Mouse (Mus musculus): ENCODE results near the gene Prim1.
"Not testable (repeated sequence)": the region's sequence is repeated elsewhere in the genome, so short reads cannot be mapped to it uniquely, and the experiment has no call there.

The Prim1 gene

DNA sequence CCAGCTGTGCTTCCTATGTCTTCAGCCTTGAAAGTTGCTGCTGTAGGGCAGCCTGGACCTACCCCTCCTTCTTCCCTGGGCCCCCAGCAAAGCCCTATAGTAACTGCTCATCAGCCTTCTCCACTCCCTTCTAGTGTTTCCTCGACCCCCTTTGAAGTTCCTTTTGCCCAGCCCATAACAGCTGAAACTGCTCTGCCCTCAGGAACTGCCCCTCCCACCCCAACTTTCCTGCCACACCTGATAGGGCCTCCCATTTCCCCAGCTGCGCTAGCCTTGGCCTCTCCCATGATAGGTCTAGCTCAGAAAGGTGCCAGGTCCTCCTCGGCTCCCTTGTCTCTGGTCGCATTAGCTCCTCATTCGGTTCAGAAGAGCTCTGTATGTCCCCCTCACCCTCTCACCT lies 24.2 kb downstream of the Prim1 start:
- no peak for DNase-seq

DNA sequence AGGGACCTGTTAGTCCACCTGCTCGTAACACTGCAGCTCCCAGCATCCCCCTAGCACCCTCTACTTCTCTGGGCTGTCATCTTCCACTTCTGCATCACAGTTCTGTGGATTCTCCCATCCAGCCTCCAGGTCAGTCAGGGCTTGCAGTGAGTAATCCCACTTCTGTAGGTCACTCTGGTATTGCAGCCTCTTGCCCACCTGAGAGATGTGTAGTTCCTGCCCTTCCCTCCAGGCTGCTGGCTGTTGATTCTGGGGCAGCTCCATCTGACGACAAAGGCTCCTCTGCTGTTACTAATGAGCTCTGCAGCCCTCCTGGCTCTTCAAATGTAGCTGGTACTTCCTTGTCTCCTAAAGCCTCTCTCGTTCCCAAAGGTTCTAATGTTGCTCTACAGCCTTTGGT lies 24.9 kb downstream of the Prim1 start:
- no peak for DNase-seq

DNA sequence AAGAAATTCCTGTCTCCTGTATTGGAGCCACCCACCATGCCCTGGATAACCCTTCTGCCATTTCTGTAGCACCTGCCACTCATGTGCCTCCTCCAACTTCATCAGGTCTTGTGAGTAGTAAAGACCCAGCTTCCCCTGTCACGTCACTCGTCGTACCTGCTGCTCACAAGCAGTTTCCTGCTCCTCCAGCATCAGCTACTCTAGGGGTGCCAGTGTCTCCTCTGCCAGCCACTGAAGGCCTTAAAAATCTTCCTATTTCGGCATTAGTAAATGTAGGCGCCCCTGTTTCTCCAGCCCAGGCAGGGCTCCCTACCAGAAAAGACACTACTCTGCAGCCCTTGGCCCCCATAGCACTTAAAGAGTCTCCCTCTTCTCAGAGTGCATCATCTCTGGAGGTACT lies 25.3 kb downstream of the Prim1 start:
- DNase-seq: no peak

DNA sequence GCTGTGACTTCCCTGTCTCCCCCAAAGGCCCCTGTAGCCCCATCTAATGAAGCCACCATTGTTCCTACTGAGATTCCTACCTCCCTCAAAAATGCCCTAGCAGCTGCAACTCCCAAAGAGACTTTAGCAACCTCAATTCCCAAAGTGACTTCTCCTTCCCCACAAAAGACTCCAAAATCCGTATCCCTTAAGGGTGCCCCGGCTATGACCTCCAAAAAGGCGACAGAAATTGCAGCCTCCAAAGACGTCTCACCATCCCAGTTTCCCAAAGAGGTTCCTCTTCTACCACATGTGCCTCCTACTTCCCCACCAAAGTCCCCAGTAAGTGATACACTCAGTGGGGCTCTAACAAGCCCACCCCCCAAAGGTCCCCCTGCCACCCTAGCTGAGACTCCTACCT lies 26.7 kb downstream of the Prim1 start:
- DNase-seq: no peak

DNA sequence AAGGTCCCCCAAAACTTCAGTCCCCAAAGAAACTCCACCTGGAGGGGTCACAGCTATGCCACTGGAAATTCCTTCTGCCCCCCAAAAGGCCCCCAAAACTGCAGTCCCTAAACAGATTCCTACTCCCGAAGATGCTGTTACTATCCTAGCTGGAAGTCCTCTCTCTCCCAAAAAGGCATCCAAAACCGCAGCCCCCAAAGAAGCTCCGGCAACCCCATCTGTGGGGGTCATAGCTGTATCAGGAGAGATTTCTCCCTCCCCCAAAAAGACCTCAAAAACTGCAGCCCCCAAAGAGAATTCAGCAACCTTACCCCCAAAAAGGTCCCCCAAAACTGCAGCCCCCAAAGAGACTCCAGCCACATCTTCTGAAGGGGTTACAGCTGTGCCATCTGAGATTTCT lies 27.5 kb downstream of the Prim1 start:
- no peak for DNase-seq

DNA sequence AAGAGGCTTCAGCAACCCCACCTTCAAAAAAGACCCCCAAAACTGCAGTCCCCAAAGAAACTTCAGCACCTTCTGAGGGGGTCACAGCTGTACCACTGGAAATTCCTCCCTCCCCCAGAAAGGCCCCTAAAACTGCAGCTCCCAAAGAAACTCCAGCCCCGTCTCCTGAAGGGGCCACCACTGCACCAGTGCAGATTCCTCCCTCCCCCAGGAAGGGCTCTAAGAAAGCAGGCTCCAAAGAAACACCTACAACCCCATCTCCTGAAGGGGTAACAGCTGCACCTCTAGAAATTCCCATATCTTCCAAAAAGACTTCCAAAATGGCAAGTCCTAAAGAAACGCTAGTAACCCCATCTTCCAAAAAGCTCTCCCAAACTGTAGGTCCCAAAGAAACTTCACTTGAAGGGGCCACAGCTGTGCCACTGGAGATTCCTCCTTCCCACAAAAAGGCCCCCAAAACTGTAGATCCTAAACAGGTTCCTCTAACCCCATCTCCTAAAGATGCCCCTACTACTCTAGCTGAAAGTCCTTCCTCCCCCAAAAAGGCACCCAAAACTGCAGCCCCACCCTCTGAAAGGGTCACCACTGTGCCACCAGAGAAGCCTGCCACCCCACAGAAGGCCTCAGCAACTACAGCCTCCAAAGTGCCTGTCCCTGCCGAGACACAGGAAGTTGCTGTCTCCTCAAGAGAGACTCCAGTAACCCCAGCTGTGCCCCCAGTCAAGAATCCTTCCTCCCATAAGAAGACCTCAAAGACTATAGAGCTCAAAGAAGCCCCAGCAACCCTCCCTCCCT lies 28.3 kb downstream of the Prim1 start:
- no peak for DNase-seq

DNA sequence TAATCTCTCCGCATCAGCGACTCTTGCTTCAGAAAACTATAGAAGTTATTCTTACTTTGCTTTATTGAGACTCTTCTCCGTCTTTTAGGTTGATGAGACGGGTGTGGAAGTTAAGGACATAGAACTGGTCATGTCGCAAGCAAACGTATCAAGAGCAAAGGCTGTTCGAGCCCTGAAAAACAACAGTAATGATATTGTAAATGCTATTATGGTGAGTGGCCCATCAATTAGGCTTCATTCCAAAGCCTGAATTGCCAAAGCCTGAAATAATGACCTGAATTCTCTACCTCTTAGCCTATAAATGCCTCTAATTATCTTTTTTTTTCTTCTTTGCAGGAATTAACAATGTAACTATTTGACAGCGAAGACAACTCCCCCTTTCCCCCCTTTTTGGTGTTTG lies 33.2 kb downstream of the Prim1 start:
- DNase-seq: no peak

DNA sequence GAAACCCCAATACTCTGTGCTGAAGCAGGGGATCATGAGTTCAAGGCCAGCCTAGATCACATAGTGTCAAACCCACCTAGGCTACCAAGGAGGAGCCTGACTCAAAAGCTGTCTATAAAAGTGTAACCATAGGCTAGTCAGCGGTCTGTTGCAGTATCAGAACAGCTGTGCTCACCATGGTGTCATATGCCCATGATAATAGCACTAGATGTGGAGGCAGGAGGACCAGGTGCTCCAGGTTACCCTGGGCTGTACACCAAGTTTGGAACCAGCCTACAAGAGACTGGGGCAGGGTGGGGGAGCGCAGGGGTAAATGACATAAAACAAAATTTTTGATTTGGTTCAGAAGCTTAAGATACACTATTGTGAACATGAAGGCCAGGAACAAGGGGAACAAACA lies 34.8 kb downstream of the Prim1 start:
- no peak for DNase-seq

DNA sequence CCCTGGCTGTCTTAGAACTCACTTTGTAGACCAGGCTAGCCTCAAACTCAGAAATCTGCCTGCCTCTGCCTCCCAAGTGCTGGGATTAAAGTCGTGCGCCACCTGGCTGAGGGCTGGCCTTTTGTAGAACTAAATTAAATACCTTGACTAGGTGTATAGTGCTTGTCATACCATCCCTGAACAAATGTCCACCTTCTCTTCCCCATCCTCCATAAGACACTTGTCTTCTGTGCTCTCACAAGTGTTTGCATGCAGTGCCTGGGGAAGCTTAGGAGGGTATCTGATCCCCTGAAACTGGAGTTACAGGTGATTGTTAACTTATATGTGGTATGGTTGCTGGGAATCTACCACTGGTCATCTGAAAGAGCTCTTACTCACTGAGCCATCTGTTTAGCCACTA lies 35.4 kb downstream of the Prim1 start:
- no peak for DNase-seq

DNA sequence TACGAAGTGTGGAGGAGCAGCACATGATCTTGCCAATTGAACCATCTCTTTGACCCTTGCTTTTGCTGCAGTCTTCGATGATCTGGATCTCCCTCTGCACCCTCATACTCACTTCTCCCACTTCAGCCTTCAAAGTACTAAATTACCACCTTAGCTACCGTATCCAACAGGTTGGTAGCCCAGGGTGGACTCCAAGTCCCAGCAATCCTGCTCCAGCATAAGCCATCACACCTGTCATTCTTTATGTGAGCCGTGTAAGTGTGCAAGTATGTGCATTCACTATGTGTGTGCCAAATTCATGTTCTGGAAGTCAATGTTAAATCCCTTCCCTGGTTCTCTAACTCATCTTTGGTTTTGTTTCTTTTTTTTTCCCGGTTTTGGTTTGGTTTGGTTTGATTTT lies 36.6 kb downstream of the Prim1 start:
- no peak for DNase-seq

DNA sequence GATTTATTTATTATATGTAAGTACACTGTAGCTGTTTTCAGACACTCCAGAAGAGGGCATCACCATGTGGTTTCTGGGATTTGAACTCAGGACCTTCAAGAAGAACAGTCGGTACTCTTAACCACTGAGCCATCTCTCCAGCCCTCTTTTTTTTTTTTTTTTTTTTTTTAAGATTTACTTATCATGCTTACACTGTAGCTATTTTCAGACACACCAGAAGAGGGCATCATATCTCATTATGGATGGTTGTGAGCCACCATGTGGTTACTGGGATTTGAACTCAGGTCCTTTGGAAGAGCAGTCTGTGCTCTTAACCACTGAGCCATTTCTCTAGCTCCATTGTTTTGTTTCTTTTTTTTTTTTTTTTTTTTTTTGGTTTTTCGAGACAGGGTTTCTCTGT lies 37.2 kb downstream of the Prim1 start:
- not testable (repeated sequence) for DNase-seq

DNA sequence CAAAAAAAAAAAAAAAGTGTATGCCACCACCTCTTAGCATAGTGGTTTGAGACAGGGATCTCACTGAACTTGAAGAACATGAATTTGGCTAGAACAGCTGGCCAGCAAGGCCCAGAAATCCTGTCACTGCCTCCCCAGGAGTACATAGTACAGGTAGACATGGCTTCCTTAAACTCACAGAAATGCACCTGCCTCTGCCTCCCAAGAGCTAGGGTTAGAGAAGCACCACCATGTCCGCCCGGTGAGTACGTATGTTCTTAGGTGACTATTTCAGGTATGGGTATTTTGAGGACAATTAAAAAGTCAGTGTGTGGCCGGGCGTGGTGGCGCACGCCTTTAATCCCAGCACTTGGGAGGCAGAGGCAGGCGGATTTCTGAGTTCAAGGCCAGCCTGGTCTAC lies 38.0 kb downstream of the Prim1 start:
- DNase-seq: no peak

DNA sequence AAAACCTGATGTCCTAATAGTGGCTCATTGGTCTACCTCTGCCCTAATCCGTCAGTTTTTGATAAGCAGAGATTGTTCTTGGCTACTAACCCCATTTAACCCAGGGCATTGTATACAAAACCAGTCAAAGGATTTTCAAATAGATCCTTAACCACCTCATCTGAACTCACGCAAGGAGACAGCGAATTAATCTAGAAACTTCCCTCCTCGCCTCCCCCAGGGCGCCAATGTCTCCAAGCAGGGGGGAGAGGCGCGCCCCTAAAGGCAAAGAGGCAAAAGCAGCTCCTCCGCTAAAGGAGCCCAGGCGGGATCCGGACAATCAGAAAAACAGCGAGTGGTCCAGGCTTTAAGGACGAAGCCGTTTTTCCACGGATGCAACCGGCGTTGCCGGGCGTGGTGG lies 43.2 kb downstream of the Prim1 start:
- no peak for DNase-seq

DNA sequence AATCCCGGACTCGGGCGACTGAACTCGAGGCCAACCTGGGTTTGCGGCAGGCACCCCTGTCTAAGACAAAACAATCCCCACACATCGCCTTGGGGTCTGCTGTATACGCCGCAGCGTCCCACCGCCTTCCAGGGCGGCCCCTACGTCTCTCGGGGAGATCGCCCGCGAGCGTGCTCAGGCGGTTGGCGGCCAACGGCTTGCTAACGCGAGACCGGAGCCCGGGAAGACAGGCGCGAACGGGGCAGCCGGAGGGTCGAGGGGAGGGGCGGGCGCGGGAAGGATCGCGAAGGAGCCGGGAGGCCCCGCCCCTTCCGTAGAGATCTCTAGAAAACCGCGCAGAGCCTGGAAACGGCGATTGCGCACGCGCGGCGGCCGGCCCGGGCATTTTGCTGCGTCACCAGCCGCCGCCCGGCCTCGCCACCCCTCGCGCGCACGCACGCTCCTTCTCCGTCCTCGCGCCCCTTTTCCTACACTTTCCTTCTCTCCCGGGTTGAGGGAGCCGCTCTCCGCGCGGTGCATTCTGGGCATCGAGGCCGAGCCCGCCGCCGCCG lies 43.7 kb downstream of the Prim1 start, which contains the start of gene Ptges3:
TSS of gene Ptges3 (plus strand) at position 354 of the 551 bp plus-strand sequence.
- peak; percentile 99 for DNase-seq

DNA sequence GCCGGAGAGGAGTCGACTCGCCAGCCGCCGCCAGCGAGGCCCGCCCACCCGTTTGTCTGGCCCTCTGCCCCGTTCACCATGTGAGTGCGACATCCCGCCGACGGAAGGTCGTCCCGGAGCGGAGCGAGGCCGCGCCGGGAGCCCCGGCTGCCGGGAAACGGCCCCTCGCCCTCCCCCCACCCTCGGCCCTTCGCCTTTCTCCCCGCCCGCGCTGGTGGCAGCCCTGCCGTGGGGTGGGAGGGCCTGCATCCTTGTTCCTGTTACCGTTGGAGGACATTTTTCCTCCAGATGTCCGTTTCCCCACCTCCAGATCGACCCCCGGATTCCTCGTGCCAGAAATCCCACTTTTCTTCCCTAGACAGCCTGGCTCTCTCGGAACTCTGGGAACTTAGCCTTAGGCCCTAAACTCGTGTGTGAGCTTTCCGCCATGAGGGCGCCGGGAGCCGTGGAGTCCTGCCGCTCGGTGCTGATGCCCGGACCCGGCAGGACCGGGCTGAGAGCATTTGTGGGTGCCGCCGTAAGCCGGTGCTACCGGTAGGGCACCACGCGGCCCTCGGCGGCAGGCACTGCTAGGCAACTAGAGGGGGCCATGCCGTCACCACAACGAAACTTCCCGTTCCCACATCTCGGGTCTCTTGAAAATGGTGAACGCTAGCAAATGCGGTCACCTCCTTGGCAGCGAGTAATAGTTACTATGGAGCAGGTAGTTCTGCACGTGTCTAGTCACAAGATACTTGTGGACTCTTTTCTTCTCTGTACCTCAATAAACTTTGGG lies 44.4 kb downstream of the Prim1 start:
- DNase-seq: peak; percentile 43 to 49

DNA sequence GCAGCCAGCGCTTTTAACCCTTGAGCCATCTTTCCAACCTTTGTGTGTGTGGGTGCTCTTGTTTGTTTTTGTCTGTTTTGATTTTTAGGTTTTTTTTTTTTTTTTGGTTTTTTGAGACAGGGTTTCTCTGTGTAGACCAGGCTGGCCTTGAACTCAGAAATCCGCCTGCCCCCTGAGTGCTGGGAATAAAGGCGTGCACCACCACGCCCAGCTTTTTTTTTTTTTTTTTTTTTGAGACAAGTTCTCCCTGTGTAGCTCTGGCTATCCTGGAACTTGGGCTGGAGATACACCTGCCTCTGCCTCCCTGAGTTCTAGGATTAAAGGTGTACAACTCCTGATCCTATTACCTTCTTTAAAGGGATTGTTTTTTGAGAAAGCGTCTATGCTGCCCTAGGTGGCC lies 46.1 kb downstream of the Prim1 start:
- DNase-seq: no peak

DNA sequence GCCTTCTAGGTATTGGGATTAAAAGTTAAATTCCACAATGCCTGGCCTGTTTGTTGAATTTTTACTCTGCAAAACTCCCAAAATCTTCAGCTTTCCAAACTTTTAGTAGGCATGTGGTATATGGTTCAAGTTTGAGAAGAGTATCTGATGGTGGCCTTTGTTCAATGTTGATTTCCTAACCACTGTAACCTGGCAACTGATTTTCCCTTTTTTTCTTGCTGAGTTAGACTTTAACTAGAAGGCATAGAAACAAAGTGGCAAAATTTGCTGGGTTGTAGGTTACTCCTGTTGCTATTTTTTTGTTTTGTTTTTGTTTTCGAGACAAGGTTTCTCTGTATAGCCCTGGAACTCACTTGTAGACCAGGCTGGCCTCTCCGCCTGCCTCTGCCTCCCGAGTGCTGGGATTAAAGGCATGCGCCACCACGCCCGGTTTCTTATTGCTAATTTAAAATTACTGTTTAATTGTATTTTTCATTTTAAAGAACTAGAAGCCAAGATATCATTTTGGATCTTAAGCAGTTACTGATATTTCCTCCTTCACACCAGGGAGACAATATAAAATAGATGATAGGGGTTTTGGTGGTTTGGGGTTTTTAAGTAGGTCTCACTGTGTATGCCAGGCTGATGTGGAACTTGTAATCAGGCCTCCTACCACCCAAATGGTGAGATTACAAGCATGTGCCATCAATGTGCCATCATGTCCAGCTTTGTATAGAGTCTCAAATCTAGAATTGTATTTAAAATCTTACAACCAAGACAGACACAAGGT lies 47.4 kb downstream of the Prim1 start:
- DNase-seq: no peak

DNA sequence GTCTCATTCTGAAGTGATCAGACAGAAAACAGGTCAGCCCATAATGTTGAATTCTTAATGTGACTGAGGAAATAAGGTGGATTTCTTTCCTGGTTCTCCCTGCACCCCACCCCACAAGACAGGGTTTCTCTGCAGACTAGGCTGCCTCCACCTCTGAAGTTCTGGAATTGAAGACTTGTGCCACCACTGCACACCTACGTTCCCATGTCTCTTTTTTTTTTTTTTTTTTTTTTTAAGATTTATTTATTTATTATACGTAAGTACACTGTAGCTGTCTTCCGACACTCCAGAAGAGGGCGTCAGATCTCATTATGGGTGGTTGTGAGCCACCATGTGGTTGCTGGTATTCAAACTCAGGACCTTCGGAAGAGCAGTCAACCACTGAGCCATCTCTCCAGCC lies 51.1 kb downstream of the Prim1 start:
- no peak for DNase-seq

DNA sequence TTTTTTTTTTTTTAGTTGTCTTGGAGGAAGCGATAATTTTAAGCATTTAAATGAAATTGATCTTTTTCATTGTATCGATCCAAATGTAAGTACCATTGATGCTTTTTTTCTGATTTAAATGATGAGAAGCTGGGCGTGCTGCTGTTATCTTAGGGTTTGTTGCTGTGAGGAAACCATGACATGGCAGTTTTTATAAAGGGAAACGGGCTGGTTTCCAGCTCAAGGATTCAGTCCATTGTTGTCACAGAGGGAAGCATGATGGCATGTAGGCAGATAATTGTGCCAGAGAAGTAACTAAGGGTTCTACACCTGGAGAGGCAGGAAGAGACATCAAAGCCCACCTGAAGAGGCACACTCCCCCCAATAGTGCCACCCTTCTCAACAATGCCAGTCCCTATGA lies 54.2 kb downstream of the Prim1 start:
- DNase-seq: no peak

DNA sequence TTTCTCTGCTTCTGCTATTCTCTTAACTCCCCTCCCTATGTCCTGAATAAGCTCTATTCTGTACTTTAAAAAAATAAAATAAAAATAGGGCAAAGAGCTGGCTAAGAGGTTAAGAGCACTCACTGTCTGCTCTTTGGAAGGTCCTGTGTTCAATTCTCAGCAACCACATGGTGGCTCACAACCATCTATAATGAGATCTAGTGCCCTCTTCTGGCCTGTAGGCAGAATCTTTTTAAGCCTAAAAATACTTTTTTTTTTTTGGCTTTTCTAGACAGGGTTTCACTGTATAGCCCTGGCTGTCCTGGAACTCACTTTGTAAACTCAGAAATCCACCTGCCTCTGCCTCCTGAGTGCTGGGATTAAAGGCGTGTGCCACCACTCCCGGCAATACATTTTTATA lies 55.5 kb downstream of the Prim1 start:
- not testable (repeated sequence) for DNase-seq

DNA sequence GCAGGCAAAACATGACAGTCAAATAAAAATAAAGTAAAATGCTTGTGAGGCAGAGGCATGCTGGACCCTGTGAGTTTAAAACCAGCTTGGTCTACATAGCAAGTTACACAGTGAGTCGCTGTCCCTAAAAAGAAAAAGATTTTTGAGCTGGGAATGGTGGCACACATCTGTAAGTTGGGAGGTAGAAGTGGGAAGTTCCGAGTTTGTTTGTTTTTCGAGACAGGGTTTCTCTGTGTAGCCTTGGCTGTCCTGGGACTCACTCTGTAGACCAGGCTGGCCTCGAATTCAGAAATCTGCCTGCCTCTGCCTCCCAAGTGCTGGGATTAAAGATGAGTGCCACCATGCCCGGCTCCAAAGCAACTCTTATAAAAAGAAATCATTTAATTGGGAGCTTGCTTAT lies 63.3 kb downstream of the Prim1 start:
- DNase-seq: not testable (repeated sequence)

Data from cerebellum, postnatal 36 days (tissue).